Mouse (Mus musculus) ES-E14 (cell line): ENCODE data around the gene Akt1.

ENCODE experiments used
- CHD2 ChIP-seq: IDR thresholded peaks from 2 replicates; pipeline ENCODE4 v1.6.1; 2014; ENCODE audit warnings: mild to moderate bottlenecking, low read depth, low read length, inconsistent platforms
- HCFC1 ChIP-seq: IDR thresholded peaks from 2 replicates; pipeline ENCODE4 v1.6.1; 2012; ENCODE audit warnings: low read length, inconsistent platforms, borderline replicate concordance; ENCODE audit not compliant: insufficient read depth
- MAFK ChIP-seq: IDR thresholded peaks from 2 replicates; pipeline ENCODE4 v1.6.1; 2014; ENCODE audit warnings: mild to moderate bottlenecking, low read depth, low read length, inconsistent platforms; ENCODE audit not compliant: insufficient read depth
- ZC3H11A ChIP-seq: IDR thresholded peaks from 2 replicates; pipeline ENCODE4 v1.6.1; 2012; ENCODE audit warnings: low read depth, mild to moderate bottlenecking, inconsistent platforms, low read length, borderline replicate concordance
- ZNF384 ChIP-seq: IDR thresholded peaks from 2 replicates; pipeline ENCODE4 v1.6.1; 2012; ENCODE audit warnings: low read depth, low read length, inconsistent platforms

- TF ChIP-seq CHD2 (no peak), ZC3H11A (no peak), HCFC1 (no peak), ZNF384 (no peak), MAFK (no peak)
Measured at GRCm38 (mm10) chr12:112664124-112664523, 10.6 kb downstream of the Akt1 start.
